Mouse (Mus musculus): ENCODE data around the gene Dnaaf2.

GRCm38 (mm10) chr12:69175975-69176374 is 22.3 kb downstream of the Dnaaf2 start:
- TF ChIP-seq CTCF (IDR thresholded peaks at IDR 0.05; ENCODE audit: borderline replicate concordance, insufficient read depth, low read length), result no peak
- TF ChIP-seq POLR2A (IDR thresholded peaks at IDR 0.05; ENCODE audit: low read depth, low read length), result no peak

Measured in embryonic fibroblast, embryonic 13.5 days (primary cell).